Mouse (Mus musculus) intestine, embryonic 14.5 days (tissue): ENCODE measurements around the gene Psmd5. TPM values are rescaled to one million over a fixed set of nuclear protein-coding genes. Genes with fewer than 3 reads are reported as not detected.
"Not testable (repeated sequence)": the region's sequence is repeated elsewhere in the genome, so short reads cannot be mapped to it uniquely, and the experiment has no call there.

Experiments
- ATAC-seq: fragments of 200-750 bp; cut with Nextera tagmentation; replicated peaks from 2 replicates; pipeline ENCODE4 v1.8.0; 2017; ENCODE audit warnings: low read depth, moderate number of reproducible peaks, moderate TSS enrichment, moderate library complexity; ENCODE audit not compliant: low FRiP score, low TSS enrichment
- DNase-seq: peaks from one replicate; pipeline ENCODE4 v3.0.0-alpha.2; 2018; ENCODE audit warnings: low spot score
- H3K27ac ChIP-seq: fragments of 300-500 bp; sonication (generic); 2 replicates; pipeline ENCODE4 v1.5.1; 2014; ENCODE audit warnings: low read depth, mild to moderate bottlenecking, control low read depth
- H3K27me3 ChIP-seq: fragments of 300-500 bp; sonication (generic); replicated peaks from 2 replicates; pipeline ENCODE4 v1.6.1; 2014; ENCODE audit warnings: low read length, control low read depth; ENCODE audit not compliant: control insufficient read depth, insufficient read depth
- H3K36me3 ChIP-seq: fragments of 300-500 bp; sonication (generic); 2 replicates; pipeline ENCODE4 v1.6.1; 2014; ENCODE audit warnings: low read length, control low read depth; ENCODE audit not compliant: control insufficient read depth, insufficient read depth
- H3K4me1 ChIP-seq: fragments of 300-500 bp; sonication (generic); replicated peaks from 2 replicates; pipeline ENCODE4 v1.6.1; 2014; ENCODE audit warnings: low read length, control low read depth, mixed read lengths; ENCODE audit not compliant: control insufficient read depth, insufficient read depth
- H3K4me2 ChIP-seq: fragments of 300-500 bp; sonication (generic); 2 replicates; pipeline ENCODE4 v1.6.1; 2014; ENCODE audit warnings: low read length
- H3K4me3 ChIP-seq: fragments of 300-500 bp; sonication (generic); 2 replicates; pipeline ENCODE4 v1.5.1; 2014; ENCODE audit warnings: low read depth, low read length, control low read depth, mixed read lengths
- H3K9ac ChIP-seq: fragments of 300-500 bp; sonication (generic); 2 replicates; pipeline ENCODE4 v1.6.1; 2014; ENCODE audit warnings: mild to moderate bottlenecking, low read length
- H3K9me3 ChIP-seq: fragments of 300-500 bp; sonication (generic); 2 replicates; pipeline ENCODE4 v1.6.1; 2016; ENCODE audit warnings: low read length, control low read depth; ENCODE audit not compliant: control insufficient read depth
- WGBS: fragments of 180-500 bp; shearing (Covaris S2); extraction: QIAGEN DNeasy Blood & Tissue Kit; methylation state at CpG from one replicate; pipeline ENCODE4 v1.1.7; 2014; 5-methylcytosine and 5-hydroxymethylcytosine counted together
- polyA plus RNA-seq: library from polyadenylated mRNA; unstranded; fragments of >200 nt; fragmentation: Nextera tagmentation; extraction: Ambion mirVana; gene quantifications from 2 replicates; pipeline ENCODE4 v1.2.1, GENCODE M21; 2014

Gene Psmd5
- polyA plus RNA-seq, 1 experiment from 2014 or later, result 113 TPM

DNA sequence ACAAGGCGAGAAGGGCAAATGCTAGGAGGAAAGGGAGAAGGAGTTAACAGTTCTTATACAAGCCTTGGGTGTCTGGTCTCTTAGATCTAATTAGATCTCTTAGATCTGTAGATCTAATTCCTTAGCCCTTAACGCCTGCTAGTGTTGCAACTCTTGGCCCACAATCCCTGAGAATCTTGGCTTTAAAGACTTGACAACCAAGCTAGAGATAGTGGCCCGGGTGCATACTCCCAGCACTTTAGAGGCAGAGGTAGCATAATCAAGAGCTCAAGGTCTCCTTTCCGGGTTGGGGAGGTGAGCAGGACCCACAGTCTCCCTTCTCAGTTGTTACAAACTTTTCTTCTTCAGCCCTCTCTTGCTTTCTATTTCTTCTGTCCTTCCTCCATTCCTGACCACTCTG, 47.2 kb downstream of the Psmd5 start:
- no peak overlapping the region for H3K4me3 ChIP-seq
- H3K27ac ChIP-seq, result no peak overlapping the region
- peaks cover 2% of the 10 kb centered on the region for H3K36me3 ChIP-seq
- peaks cover 13% of the 10 kb centered on the region; the same call in 1 of the 2 replicates for H3K4me1 ChIP-seq
- H3K4me2 ChIP-seq, result no peak overlapping the region
- no peaks in the 10 kb centered on the region for H3K27me3 ChIP-seq
- H3K9ac ChIP-seq, result no peak overlapping the region
- ATAC-seq, result no peak
- DNase-seq, result no peak
- 85% methylated on average over 4 of the region's 4 CpGs for WGBS
- no peaks in the 10 kb centered on the region for H3K9me3 ChIP-seq

DNA sequence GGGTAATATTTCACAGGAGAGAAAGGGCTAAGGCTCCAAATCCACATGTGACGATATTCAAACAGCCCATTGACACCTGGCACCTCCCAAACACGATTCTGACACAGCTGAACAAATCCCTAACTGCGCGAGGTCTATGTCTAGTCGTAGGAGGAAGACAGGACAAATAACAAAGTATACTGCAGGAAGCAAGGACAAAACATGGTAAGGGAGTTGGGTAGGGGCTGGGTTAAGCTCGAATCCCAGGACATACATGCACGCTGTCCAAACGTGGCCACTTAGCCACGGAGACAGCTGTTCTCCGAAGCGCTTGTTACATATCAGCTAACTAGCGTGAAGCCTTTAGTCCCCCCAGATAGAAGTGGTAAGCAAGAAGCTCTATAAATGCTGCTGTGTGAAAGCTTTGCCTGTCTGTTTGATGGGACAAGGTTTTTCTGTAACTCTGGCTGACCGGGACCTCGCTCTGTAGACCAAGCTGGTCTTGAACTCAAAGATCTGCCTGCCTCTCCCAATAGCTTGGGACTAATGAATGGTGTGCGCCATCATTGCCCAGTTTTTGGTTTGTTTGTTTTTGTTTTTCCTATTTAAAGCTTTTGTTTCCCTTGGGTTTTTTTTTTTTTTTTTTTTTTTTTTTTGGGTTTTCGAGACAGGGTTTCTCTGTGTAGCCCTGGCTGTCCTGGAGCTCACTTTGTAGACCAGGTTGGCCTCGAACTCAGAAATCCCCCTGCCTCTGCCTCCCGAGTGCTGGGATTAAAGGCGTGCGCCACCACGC, 48.1 kb downstream of the Psmd5 start:
- Histone ChIP-seq H3K4me1 (peaks cover 13% of the 10 kb centered on the region; the same call in 1 of the 2 replicates), H3K4me2 (peak overlapping the region; percentile 74), H3K36me3 (peaks cover 9% of the 10 kb centered on the region), H3K27me3 (no peaks in the 10 kb centered on the region), H3K9ac (peak overlapping the region; percentile 82), H3K27ac (peak overlapping the region; percentile 24), H3K4me3 (peak overlapping the region; percentile 81), H3K9me3 (no peaks in the 10 kb centered on the region)
- 38% methylated on average over 20 of the region's 21 CpGs for WGBS
- ATAC-seq (0 out of 2 replicates have a peak, but pooled peaks have one; percentile 16), DNase-seq (no peak)

DNA sequence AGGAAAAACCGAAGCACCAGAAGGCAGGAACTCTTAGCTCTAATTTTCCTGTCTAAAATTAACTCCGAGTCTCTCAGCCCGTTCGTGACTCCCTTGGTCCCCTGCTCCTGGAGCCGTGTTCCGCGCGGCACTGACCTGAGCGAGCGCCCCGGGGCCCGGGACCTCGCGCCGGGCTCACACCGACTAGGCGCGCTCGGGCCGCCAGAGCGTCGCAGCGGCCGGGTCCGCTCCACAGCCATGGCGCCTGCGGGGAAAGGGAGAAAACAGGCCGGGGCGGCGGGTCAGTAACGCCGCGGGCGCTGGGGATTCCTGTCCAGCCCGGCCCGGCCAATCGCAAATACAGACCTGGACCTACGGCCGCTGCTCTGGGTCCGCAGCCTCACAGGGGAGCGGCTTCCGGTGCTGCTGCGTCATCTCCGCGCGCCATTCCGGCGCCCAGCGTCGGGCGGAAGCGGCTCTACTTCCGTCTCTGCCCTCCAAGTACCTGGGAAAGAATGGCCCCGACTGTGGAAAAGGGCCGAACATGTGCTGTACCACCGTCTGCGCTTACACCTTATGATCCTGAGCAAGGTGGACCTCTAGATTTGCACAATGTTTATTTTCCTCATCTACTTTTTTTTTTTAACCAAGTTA, 48.8 kb downstream of the Psmd5 start, which contains the start of gene Fbxw2:
Gene Fbxw2, minus strand, starts transcription at position 485 of the 633 bp plus-strand sequence.
- Histone ChIP-seq H3K4me2 (peak within 1 kb of the TSS; percentile 74), H3K4me1 (peaks cover 13% of the 10 kb centered on the region; the same call in 1 of the 2 replicates), H3K27ac (peak within 1 kb of the TSS; percentile 69), H3K9ac (peak within 1 kb of the TSS; percentile 82), H3K27me3 (no peaks in the 10 kb centered on the region), H3K4me3 (peak within 1 kb of the TSS; percentile 81), H3K36me3 (peaks cover 13% of the 10 kb centered on the region), H3K9me3 (no peaks in the 10 kb centered on the region)
- DNase-seq (peak; percentile 96), ATAC-seq (peak; percentile 99)
- WGBS, result under 1% methylated on average over 56 of the region's 57 CpGs

DNA sequence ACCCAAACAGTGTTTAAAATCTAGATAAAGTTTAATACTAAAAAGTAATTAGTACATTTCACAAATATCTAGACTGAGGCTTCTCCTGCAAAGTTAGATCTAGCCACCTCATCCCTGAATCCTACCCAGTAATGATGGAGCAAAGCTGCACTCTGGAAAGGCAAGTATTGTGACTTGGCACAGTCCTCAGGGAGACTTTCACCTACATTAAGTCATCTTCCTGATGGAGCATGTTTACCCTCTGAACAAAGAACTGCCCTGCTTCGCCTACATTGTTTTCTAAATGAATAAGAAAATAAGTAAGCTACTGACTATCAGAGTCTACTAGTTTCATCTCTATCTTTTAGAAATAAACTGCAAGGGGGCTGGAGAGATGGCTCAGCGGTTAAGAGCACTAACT, 56.3 kb downstream of the Psmd5 start:
- H3K9me3 ChIP-seq, result no peaks in the 10 kb centered on the region
- H3K4me3 ChIP-seq, result no peak overlapping the region
- peaks cover 62% of the 10 kb centered on the region for H3K36me3 ChIP-seq
- no peak overlapping the region for H3K27ac ChIP-seq
- no peak overlapping the region for H3K9ac ChIP-seq
- H3K4me2 ChIP-seq, result no peak overlapping the region
- H3K4me1 ChIP-seq, result no peaks in the 10 kb centered on the region
- 96% methylated on average over 2 of the region's 2 CpGs for WGBS
- ATAC-seq (no peak), DNase-seq (no peak)
- H3K27me3 ChIP-seq, result no peaks in the 10 kb centered on the region

DNA sequence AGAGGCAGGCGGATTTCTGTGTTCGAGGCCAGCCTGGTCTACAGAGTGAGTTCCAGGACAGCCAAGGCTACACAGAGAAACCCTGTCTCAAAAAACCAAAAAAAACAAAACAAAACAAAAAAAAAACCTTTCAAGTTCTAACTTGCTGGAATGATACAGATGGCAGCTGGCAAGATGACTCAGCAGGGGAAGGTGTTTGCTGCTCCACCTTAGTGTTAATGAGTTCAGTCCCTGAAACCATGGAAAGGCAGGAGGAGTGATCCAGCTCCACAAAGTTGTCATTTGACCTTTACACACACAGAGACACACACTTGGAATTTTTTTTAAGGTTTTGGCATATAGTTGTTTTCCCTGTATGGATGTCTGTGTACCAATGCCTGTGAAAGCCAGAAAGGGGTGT, 58.9 kb downstream of the Psmd5 start:
- not testable (repeated sequence) for H3K27me3 ChIP-seq, H3K9me3 ChIP-seq, H3K9ac ChIP-seq, H3K4me2 ChIP-seq, H3K4me1 ChIP-seq, DNase-seq, H3K4me3 ChIP-seq, H3K27ac ChIP-seq, ATAC-seq
- 93% methylated on average over 2 of the region's 2 CpGs for WGBS
- peaks cover 74% of the 10 kb centered on the region for H3K36me3 ChIP-seq

DNA sequence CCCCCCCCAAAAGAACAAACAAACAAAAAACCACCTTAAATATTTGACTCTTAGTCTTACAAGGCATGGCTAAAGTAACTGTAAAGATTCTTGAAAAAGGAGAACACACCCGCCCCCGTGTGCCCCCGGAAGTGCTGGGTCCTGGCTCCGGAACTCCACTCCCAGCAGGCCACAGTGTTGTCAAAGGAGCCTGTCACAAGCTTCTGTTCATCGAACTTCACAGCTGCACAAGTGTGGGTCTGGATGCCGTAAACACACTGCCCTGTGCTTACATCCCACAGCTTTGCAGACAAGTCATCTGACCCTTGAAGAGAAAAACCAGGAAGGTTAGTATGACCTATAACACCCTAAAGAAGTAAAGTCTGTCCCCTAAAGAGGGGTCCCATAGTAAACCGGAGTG, 62.1 kb downstream of the Psmd5 start:
- Histone ChIP-seq H3K36me3 (peaks cover 87% of the 10 kb centered on the region), H3K4me2 (no peak overlapping the region), H3K4me1 (no peaks in the 10 kb centered on the region), H3K4me3 (no peak overlapping the region), H3K27me3 (no peaks in the 10 kb centered on the region), H3K27ac (no peak overlapping the region), H3K9ac (no peak overlapping the region), H3K9me3 (no peaks in the 10 kb centered on the region)
- 81% methylated on average over 7 of the region's 7 CpGs for WGBS
- no peak for DNase-seq
- ATAC-seq, result no peak

DNA sequence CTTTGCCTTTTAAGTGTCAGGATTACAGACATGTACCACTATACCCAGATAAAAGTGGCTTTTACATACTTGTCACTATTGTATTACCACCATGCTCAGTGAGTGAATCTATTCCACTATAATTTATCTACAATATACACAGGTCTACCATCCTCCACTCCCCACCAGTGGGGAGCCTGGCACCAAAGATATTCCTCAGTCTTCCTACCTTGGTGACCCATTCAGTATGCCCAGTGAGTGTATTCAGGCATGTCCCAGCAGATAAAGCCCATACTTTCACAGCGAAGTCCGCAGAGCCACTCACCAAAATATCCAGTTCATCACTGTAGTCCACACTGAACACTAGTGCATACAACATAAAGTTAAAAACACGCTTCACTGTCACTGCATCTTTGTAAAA, 64.0 kb downstream of the Psmd5 start:
- no peak overlapping the region for H3K4me2 ChIP-seq
- ATAC-seq, result no peak
- DNase-seq, result no peak
- H3K36me3 ChIP-seq, result peaks cover 82% of the 10 kb centered on the region
- H3K4me1 ChIP-seq, result no peaks in the 10 kb centered on the region
- whole genome bisulfite sequencing, result 94% methylated on average over 3 of the region's 3 CpGs
- no peaks in the 10 kb centered on the region for H3K9me3 ChIP-seq
- H3K27ac ChIP-seq, result no peak overlapping the region
- H3K27me3 ChIP-seq, result no peaks in the 10 kb centered on the region
- H3K4me3 ChIP-seq, result no peak overlapping the region
- H3K9ac ChIP-seq, result no peak overlapping the region

DNA sequence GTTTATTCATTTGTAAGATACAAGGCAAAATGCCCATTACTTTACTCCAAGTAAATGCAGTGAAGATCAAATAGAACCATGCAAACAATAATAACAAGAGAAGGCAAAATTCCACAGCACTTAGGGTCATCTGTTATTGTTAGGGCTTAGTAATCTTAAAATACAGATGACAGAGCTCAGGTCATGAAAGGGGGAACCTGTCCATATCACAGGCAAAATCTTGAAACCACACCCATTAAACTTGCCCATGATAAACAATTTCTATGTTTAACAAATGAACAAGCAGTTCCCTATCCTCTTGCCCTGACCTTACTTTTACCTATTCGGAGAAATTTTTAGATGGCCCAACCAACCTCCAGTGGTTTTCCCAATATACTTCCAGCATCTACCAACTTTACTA, 65.2 kb downstream of the Psmd5 start:
- Histone ChIP-seq H3K36me3 (peaks cover 79% of the 10 kb centered on the region), H3K4me1 (no peaks in the 10 kb centered on the region), H3K9me3 (no peaks in the 10 kb centered on the region), H3K27me3 (no peaks in the 10 kb centered on the region), H3K27ac (no peak overlapping the region), H3K4me2 (no peak overlapping the region), H3K4me3 (no peak overlapping the region), H3K9ac (no peak overlapping the region)
- WGBS, result 97% methylated on average over 1 of the region's 1 CpGs
- no peak for DNase-seq
- no peak for ATAC-seq
